In genomic region chr4:106838548-106839253, GRCm38 (mm10) we compare ENCODE assay signal across 7 mouse cellular contexts. TPM values are rescaled to one million over a fixed set of nuclear protein-coding genes. Genes with fewer than 3 reads are reported as not detected.
DNase-seq lines count a peak whose midpoint lies in the region; ATAC-seq and TF ChIP-seq lines count a peak whose summit lies in the region.

No protein-coding gene starts in this region.

- WGBS in embryonic facial prominence, embryonic 10.5 days = 2% methylated on average over 36 of the region's 36 CpGs
- 2% methylated on average over 36 of the region's 36 CpGs for WGBS in limb, embryonic 11.5 days
- WGBS in midbrain, embryonic 13.5 days = under 1% methylated on average over 33 of the region's 36 CpGs
- WGBS in small intestine, adult 2 months = 9% methylated on average over 36 of the region's 36 CpGs

- ATAC-seq in limb, embryonic 11.5 days (ENCODE audit: insufficient number of reproducible peaks, low FRiP score, low TSS enrichment, low read depth) = peak; percentile 89
- ATAC-seq in midbrain, embryonic 13.5 days = peak; percentile 86

- TF ChIP-seq POLR2A in small intestine, adult 2 months (IDR thresholded peaks at IDR 0.05; ENCODE audit: low read depth, low read length) = no peak

- H3K4me3 ChIP-seq in embryonic facial prominence, embryonic 10.5 days = peak overlapping the region; percentile 70
- peak overlapping the region; percentile 44 for H3K4me3 ChIP-seq in limb, embryonic 11.5 days (ENCODE audit: low read depth, low read length)
- H3K4me3 ChIP-seq in midbrain, embryonic 13.5 days (replicated peaks) = peak overlapping the region; percentile 52
- peak overlapping the region; percentile 69 for H3K4me3 ChIP-seq in small intestine, adult 2 months (ENCODE audit: low read depth, low read length)

- peaks cover 73% of the 10 kb centered on the region for H3K4me1 ChIP-seq in embryonic facial prominence, embryonic 10.5 days
- H3K4me1 ChIP-seq in limb, embryonic 11.5 days (ENCODE audit: control insufficient read depth, insufficient read depth, low read length) = peaks cover 57% of the 10 kb centered on the region
- peaks cover 62% of the 10 kb centered on the region for H3K4me1 ChIP-seq in midbrain, embryonic 13.5 days (replicated peaks)
- H3K4me1 ChIP-seq in small intestine, adult 2 months (ENCODE audit: control insufficient read depth, insufficient read depth, insufficient read length, low read length) = peaks cover 12% of the 10 kb centered on the region

- peak overlapping the region; percentile 97 for H3K27ac ChIP-seq in embryonic facial prominence, embryonic 10.5 days (replicated peaks)
- H3K27ac ChIP-seq in limb, embryonic 11.5 days (replicated peaks; ENCODE audit: low read depth, low read length) = peak overlapping the region; percentile 94
- peak overlapping the region; percentile 99 for H3K27ac ChIP-seq in midbrain, embryonic 13.5 days
- H3K27ac ChIP-seq in small intestine, adult 2 months (ENCODE audit: insufficient read depth, low read depth, low read length) = peak overlapping the region; percentile 72; the same call in 1 of the 2 replicates

- TF ChIP-seq CTCF in small intestine, adult 2 months (IDR thresholded peaks at IDR 0.05; ENCODE audit: extremely low read depth, insufficient read length, insufficient replicate concordance, low read depth, low read length) = peak; percentile 82

- DNase-seq in adrenal gland, postnatal 14 days = peak; percentile 99
- peak; percentile 99 for DNase-seq in embryonic facial prominence, embryonic 10.5 days (ENCODE audit: low spot score)
- DNase-seq in heart, adult 11 months = peak; percentile 99
- DNase-seq in kidney, adult 18-20 months = peak; percentile 96
- DNase-seq in limb, embryonic 11.5 days (ENCODE audit: low spot score) = peak; percentile 100

- peak overlapping the region; percentile 57 for H3K9ac ChIP-seq in limb, embryonic 11.5 days (ENCODE audit: low read length)
- H3K9ac ChIP-seq in midbrain, embryonic 13.5 days (replicated peaks) = peak overlapping the region; percentile 92

- no peaks in the 10 kb centered on the region for H3K36me3 ChIP-seq in embryonic facial prominence, embryonic 10.5 days (replicated peaks)
- no peaks in the 10 kb centered on the region for H3K36me3 ChIP-seq in limb, embryonic 11.5 days (ENCODE audit: control insufficient read depth, insufficient read depth, low read length)
- H3K36me3 ChIP-seq in midbrain, embryonic 13.5 days = no peaks in the 10 kb centered on the region
- no peaks in the 10 kb centered on the region for H3K36me3 ChIP-seq in small intestine, adult 2 months (ENCODE audit: control insufficient read depth, insufficient read depth, low read length)

- peaks cover 11% of the 10 kb centered on the region; the same call in 1 of the 2 replicates for H3K27me3 ChIP-seq in embryonic facial prominence, embryonic 10.5 days (replicated peaks; ENCODE audit: low read depth, poor library complexity, severe bottlenecking)
- H3K27me3 ChIP-seq in limb, embryonic 11.5 days (ENCODE audit: control insufficient read depth, insufficient read depth, low read length) = no peaks in the 10 kb centered on the region
- H3K27me3 ChIP-seq in midbrain, embryonic 13.5 days = 0 out of 2 replicates have a peak, but pooled peaks cover 3% of the 10 kb centered on the region
- no peaks in the 10 kb centered on the region for H3K27me3 ChIP-seq in small intestine, adult 2 months (ENCODE audit: control insufficient read depth, insufficient read depth, low read length)

- H3K4me2 ChIP-seq in limb, embryonic 11.5 days (ENCODE audit: low read depth, severe bottlenecking) = peak overlapping the region; percentile 74
- peak overlapping the region; percentile 99 for H3K4me2 ChIP-seq in midbrain, embryonic 13.5 days (replicated peaks)

- no peaks in the 10 kb centered on the region for H3K9me3 ChIP-seq in embryonic facial prominence, embryonic 10.5 days
- no peaks in the 10 kb centered on the region for H3K9me3 ChIP-seq in limb, embryonic 11.5 days (ENCODE audit: control insufficient read depth, low read length)
- no peaks in the 10 kb centered on the region for H3K9me3 ChIP-seq in midbrain, embryonic 13.5 days

RNA-seq across cellular contexts. Expression of gene Acot11, which starts 33.9 kb away (rescaled TPM):
- total RNA-seq in adrenal gland, postnatal 14 days (2021) = 55.2 and 61.6 TPM in 2 replicates
- polyA plus RNA-seq in embryonic facial prominence, embryonic 10.5 days (2016; fragmentation: Nextera tagmentation; extraction: Ambion mirVana) = 1.6 and 2.1 TPM in 2 replicates
- polyA plus RNA-seq in limb, embryonic 11.5 days (2014; fragmentation: Nextera tagmentation; extraction: Ambion mirVana) = 6.5 and 10.1 TPM in 2 replicates
- 1.00 and 1.4 TPM in 2 replicates for polyA plus RNA-seq in midbrain, embryonic 13.5 days (2015; fragmentation: Nextera tagmentation; extraction: Ambion mirVana)
- polyA plus RNA-seq in small intestine, adult 2 months (2012; rRNA removed) = 24.9 and 32.1 TPM in 2 replicates

Comparison
In these comparisons a context has a peak if more than half of its experiments do, and no peak if none do; other contexts are left out.
1. Peak in every context shown above with its lines: DNase-seq, ATAC-seq, H3K4me3 ChIP-seq and H3K27ac ChIP-seq.